Mouse (Mus musculus) CD8-positive naive resting alpha-beta T cell, adult 2 months (primary cell): ENCODE data around the gene Mag.
"Not testable (repeated sequence)": the region's sequence is repeated elsewhere in the genome, so short reads cannot be mapped to it uniquely, and the experiment has no call there.

Experiments
- DNase-seq, 2 experiments: peaks; one replicate each; pipeline ENCODE4 v3.0.0; 2022; ENCODE audit warnings: low read depth in 2 of 2, low spot score in 2 of 2

Mag gene

DNA sequence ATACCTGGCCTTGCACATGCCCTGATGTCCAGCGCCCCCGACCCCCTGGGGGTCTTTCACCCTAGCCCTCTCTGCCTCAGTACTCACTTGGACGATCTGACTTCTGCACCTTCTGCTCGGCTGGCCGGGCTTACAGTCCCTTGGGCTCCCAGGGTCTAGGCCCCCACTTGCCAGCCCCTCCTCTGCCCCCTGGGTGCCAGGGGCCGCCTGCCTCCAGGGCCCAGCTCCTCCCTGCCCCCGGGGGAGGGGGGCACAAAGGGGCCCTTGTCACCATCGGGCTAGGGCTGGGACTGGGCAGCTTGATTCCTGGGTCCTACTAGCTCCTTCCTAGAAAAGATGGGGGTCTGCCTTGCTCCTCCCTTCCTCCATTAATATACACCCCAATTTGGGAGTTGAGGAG lies at the start of gene Mag:
Gene Mag, minus strand, starts transcription at position 142 of the 400 bp plus-strand sequence.
- no peak for DNase-seq

- no peak for DNase-seq
Measured at GRCm38 (mm10) chr7:30964366-30964765, 49.7 kb upstream of the Mag start.

DNA sequence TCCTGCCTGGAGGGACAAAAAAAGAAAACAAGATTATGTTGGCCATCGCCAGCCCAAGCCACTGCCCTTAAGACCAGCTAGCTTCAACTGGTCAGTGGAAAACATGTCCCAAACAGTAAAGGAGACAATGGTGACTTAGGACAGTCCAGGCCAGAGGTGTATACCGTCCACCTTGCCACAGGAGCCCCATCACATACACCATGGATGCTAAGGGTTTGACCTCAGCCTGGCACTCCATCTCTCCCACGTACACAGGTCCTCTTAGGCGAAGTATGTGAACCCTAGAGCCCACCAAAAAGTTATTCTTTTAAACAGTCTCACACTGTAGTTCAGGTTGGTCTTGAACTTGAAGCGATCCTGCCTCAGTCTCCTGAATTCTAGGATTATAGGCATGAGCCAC lies 48.2 kb upstream of the Mag start:
- DNase-seq: no peak

DNA sequence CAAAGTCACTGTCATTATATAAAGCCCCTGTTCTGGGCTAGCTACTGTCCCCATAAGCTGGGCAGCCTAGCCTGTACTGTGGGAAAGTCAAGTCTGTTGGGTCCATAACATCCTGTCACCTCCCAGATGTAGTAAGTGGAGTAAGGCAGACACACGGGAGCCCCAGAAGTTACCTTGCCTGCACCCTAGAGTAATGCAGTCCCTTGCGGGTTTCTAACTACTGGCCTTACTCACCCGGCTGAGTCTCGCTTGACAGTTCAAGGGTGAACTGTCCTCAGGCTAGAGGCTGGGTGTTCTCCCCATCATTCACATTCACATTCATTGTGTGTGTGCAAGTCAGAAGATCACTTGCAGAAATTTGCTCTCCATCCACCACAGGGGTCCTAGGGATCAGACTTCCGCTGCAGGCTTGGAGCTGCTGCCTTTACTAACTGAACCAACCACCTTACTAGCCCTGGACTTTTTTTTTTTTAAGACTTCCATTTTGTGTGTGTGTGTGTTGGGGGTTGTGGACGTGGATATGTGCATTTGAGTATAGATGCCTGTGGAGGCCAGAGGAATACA lies 45.2 kb upstream of the Mag start:
- no peak for DNase-seq

GRCm38 (mm10) chr7:30958866-30959487 lies 44.3 kb upstream of the Mag start:
- no peak for DNase-seq

GRCm38 (mm10) chr7:30958109-30958865 lies 43.6 kb upstream of the Mag start:
- DNase-seq: no peak

DNA sequence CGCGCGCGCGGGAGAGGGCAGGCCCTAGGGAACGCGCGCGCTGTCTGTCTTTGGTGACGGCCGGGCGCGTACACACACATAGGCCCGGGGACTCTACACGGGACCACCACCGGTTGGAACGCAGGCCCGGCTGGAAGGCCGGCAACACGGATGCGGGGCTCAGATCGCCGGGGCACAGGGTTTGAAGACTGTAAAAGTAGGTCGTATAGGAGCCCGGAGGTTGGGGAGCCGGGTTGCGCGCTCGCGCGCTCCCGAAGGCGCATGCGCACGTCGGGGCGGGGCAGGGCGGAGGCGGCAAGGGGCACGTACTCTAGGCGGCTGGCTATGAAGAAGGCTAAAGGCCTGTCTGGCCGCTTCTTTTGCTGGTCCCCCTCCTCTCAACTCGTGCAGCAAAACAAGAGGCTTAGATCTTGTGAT lies 42.7 kb upstream of the Mag start:
- DNase-seq: peak; percentile 86 to 91

GRCm38 (mm10) chr7:30956756-30957366 lies 42.2 kb upstream of the Mag start, which contains the start of gene Usf2:
Gene Usf2 (minus strand): TSS chr7:30956803.
- DNase-seq: peak; percentile 67 to 69

DNA sequence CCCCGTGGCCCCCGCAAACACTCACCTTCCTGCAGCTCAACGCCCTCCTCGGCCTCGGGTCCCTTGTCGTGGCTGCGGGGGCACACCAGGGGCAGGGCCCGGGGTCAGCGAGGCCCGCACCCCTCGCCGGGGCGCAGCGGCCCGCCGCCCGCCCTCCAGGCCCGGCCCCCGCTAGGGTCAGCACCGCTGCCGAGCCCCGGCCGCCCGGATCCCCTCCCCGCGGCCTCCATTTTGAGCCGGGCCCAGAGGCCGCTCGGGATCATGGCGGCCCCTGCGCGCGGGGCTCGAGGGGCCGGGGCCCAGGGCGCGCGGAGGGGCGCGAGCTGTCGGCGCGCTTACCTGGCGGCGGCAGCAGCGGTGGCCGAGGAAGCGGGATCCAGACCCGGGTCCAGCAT lies 41.7 kb upstream of the Mag start:
- peak in 1 of 2 experiments; percentile 57 for DNase-seq

- DNase-seq: peak; percentile 76 to 77
Measured at GRCm38 (mm10) chr7:30955584-30956356, 41.1 kb upstream of the Mag start.

DNA sequence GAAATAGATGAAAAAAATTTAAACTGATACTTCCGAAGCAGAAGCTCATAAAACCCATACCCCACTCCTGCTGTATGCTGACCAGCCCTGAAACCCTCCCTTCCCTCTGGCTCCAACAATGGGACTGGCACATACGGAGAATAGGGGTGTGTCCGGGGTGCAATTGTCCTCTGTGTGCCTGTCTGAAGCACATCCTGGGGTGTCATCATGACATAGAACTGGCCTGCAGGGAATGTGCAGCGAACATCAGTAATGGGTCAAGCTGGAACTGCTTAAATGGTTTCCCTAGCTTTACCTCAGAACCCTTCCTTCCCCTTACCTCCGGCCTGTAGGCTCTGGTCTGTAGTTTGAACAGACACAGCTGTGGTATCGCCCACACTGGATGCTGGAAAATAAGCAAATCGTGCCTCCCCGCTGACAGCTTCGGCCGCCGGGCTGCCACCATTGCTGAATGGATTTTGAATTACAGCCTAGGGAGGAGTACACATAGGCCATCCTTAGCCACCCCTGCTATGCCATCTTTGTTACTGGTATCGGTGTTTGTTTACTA lies 40.4 kb upstream of the Mag start:
- no peak for DNase-seq

DNA sequence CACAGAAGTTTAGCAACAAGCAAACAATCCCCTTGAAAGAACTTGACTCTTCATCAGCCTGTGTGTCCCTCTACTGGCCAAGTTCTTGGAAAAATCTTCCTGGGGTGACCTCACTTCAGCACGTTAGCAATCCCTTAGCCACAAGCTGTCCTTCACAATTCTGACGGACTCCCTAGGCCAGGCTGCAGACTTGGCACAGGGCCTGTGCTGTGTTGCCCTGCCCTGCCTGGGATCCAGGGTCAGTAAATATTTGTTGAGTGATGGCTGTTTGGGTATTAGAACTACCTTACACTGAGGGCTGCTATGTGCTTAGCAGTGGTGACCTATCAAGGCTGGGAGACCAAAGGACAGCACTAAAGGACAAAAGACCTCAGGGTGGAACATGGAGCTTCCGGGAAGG lies 39.4 kb upstream of the Mag start:
- no peak for DNase-seq

- DNase-seq: no peak
Measured at GRCm38 (mm10) chr7:30953459-30953858, 38.8 kb upstream of the Mag start.

- DNase-seq: no peak
Measured at GRCm38 (mm10) chr7:30952441-30953265, 38.0 kb upstream of the Mag start.

DNA sequence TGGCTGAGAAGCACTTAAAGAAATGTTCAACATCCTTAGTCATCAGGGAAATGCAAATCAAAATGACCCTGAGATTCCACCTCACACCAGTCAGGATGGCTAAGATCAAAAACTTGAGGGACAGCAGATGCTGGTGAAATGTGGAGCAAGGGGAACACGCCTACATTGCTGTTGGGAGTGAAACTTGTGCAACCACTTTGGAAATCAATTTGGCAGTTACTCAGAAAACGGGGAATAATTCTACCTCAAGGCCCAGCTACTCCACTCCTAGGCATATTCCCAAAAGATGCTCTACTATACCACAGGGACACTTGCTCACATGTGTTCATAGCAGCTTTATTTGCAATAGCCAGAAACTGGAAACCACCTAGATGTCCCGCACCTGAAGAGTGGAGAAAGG lies 35.2 kb upstream of the Mag start:
- not testable (repeated sequence) for DNase-seq

DNA sequence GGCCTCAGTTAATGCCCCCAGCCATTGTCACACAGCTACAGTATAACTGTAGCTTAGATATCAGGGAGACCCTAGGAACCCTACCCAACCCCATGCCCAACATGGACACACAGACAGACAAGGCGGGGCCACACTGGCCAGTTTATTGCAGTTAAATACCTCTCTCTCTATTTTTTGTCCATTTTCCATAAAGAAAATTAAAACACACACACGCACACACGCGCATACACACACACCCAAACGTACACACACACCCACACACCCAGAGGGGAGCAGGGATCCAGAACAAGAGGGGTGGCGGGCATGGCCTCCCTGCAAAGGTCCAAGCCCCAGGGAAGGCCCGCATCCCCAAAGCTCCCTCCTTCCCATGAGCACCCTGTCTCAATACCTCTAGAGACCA lies 31.2 kb upstream of the Mag start:
- no peak for DNase-seq

GRCm38 (mm10) chr7:30945466-30945865 lies 30.8 kb upstream of the Mag start:
- not testable (repeated sequence) for DNase-seq

DNA sequence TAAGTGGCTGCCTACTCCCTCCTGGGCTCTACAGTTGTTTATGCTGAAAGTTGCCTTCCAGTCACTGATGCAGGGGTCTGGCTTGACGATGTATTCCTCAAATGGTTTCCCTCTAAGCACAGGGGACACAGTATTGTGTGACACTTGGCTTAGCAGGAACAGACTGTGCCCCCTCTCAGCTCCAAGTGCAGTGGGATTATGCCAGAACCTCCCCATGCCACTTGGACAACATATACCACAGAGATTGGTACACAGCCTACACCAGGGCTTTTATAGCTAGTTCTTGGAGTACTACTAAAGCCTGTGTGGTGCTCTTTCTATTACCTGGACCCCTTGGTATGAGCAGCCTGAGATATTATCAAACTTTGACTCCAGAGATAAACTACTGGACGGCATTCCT lies 30.0 kb upstream of the Mag start:
- DNase-seq: not testable (repeated sequence)

GRCm38 (mm10) chr7:30943909-30944635 lies 29.4 kb upstream of the Mag start, which contains the start of gene Hamp:
Gene Hamp (minus strand): TSS chr7:30944032.
- DNase-seq: no peak
